Mouse (Mus musculus) olfactory bulb, adult 2 months (tissue): Measurements from ENCODE around the gene Spx. TPM values are rescaled to one million over a fixed set of nuclear protein-coding genes. Genes with fewer than 3 reads are reported as not detected.

Source experiments
- H3K27ac ChIP-seq: fragments of 200-500 bp; 2 replicates; pipeline ENCODE4 v1.5.1; 2012; ENCODE audit warnings: low read depth, low read length; ENCODE audit not compliant: insufficient read depth
- H3K4me1 ChIP-seq: fragments of 200-500 bp; 2 replicates; pipeline ENCODE4 v1.6.1; 2012; ENCODE audit warnings: low read length; ENCODE audit not compliant: control insufficient read depth, insufficient read depth
- H3K4me3 ChIP-seq: fragments of 200-500 bp; 2 replicates; pipeline ENCODE4 v1.5.1; 2012; ENCODE audit warnings: mild to moderate bottlenecking, low read depth, low read length, moderate library complexity; ENCODE audit not compliant: insufficient read depth
- CTCF ChIP-seq: fragments of 200-500 bp; IDR thresholded peaks from 2 replicates; pipeline ENCODE4 v1.5.1; 2012; ENCODE audit warnings: low read depth, mild to moderate bottlenecking, low read length, moderate library complexity; ENCODE audit not compliant: insufficient read depth
- POLR2A ChIP-seq: fragments of 200-500 bp; IDR thresholded peaks from 2 replicates; pipeline ENCODE4 v1.6.1; 2012; ENCODE audit warnings: mild to moderate bottlenecking, low read depth, low read length, moderate library complexity; ENCODE audit not compliant: insufficient read depth
- WGBS: fragments of 180-500 bp; shearing (Covaris S2); methylation state at CpG from one replicate; pipeline ENCODE4 v1.1.7; 2018; 5-methylcytosine and 5-hydroxymethylcytosine counted together
- polyA plus RNA-seq: library from polyadenylated mRNA; stranded (reverse); fragments of >200 nt; gene quantifications from 2 replicates; pipeline ENCODE4 v1.2.4, GENCODE M21; 2012; ENCODE audit warnings: low replicate concordance; ENCODE audit not compliant: missing spikeins, insufficient read depth, insufficient read length

Spx gene
- polyA plus RNA-seq, 1 experiment: not detected

DNA sequence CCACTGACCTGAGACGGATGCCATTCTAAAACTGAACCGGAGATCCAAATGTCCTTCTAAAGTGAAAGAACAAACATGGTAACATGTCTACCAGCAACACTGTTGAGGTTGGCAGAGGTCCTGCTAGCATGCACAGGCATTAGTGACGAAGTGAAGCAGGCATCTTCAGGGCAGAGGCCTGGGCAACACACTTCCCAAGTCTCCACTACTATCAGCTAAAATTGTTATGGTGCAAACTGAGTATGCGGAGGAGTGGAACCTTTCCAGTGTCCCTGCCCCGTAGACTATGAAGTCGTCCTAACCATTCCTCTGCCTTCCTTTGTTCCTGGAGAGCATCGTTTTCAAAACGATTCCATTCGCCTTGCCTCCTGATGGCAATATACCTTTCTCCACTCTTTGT is 28.7 kb upstream of the Spx start:
- no peak overlapping the region for H3K4me3 ChIP-seq
- no peak overlapping the region for H3K27ac ChIP-seq
- TF ChIP-seq POLR2A (no peak), CTCF (no peak)
- H3K4me1 ChIP-seq: no peaks in the 10 kb centered on the region
- 90% methylated on average over 9 of the region's 9 CpGs for WGBS

DNA sequence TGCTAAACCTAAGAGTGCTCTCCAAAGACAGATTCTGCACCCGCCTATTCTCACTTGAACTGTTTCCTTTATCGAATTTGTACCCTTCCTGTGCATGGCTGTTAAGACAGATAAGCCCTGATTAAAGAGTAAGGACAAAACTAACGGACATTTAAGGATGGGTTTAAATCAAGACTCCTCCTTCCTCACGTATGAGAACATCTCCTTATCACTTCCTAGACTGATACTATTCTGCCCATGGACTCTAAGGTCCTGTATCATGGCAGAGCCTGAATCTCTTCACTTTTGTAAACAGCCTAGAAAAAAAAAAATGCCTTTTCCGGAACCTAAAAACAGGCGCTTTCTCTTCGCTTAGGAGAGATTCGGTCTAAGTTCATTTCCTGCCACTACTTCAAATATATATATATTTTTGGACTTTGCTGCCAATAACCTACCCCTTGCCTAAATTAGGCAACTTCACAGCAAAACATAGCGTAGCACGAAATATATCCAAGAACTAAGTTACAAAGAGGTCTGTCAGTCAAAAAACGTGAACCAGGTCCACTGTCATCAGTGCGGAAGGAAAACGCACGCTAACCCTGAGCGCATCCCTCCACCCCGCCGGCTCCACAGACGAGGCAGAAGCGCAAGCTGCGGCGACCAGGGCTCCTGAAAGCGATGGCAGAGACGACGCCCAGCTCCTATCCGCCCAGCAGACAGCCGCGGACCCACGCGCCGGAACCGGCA is 26.8 kb upstream of the Spx start:
- H3K27ac ChIP-seq: no peak overlapping the region
- TF ChIP-seq POLR2A: no peak
- TF ChIP-seq CTCF: no peak
- H3K4me3 ChIP-seq: peak overlapping the region; percentile 72
- 5% methylated on average over 31 of the region's 31 CpGs for WGBS
- H3K4me1 ChIP-seq: no peaks in the 10 kb centered on the region

DNA sequence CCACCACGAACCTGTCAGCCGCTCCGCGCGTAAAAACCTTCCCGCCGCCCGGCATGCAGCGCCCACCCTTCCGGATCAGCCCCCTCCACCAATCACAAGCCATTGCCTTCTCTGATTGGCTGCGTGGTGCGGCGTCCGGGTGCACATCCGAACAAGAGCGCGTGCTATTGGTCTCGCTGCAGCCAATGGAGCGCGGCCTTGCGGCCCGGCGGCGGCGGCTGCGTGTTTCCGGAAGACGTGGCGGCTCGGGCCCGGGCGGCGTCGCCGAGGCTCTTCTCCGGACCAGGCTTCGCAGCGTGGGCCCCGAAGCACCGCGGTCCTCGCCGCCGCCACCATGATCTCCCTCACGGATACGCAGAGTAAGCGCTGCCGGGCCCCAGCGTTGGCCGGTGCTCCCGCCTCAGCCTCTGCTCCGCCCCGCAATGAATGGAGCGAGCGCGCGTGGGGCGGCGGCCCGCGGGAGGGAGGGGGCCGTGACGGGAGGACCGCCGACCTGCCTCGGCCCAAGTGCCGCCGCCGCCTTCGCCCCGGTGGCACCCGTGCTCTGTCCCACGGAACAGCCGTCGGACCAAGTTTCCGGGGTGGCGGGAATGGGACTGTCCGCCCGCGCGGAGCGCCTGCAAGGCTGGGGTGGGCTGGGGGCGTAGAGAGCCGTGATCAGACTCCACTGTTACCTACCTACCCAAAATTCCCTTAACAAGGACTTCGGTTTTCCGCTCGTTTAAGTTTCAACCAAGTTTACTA is 26.1 kb upstream of the Spx start, which contains the start of the genes Recql and Golt1b:
Gene Recql (minus strand): TSS at position 77 of the 744 bp plus-strand sequence.
Gene Golt1b (plus strand): TSS at position 211 of the 744 bp plus-strand sequence.
- Histone ChIP-seq H3K27ac (no peak within 1 kb of the TSS; the same call in 1 of the 2 replicates), H3K4me1 (peaks cover 2% of the 10 kb centered on the region; the same call in 1 of the 2 replicates), H3K4me3 (peak within 1 kb of the TSS; percentile 91)
- under 1% methylated on average over 87 of the region's 87 CpGs for WGBS
- TF ChIP-seq POLR2A: peak; percentile 54
- TF ChIP-seq CTCF: no peak

DNA sequence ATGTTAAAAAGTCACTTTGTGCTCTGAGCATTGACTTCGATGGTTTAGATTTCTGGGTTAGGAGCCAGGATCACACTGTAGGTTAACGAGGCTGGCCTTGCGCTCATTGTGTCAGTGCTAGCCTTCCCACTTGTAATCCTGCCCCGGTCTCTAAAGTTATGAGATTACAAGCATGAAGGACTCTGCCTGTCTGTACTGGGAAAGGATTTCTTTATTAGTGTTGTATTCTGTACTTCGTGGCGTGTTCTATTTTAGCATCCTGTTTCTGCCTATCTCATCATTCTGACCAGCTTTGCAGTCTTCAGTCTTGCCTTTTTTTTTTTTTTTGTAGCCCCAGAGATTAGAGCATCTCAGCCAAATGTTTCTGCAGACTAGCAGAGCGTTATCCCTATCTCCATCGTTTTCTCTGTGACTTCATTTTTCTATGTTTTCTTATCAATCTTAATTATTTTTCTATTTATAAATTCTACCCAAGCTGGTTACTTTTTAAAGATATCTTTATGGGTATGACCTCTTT is 25.4 kb upstream of the Spx start:
- Histone ChIP-seq H3K4me1 (peaks cover 2% of the 10 kb centered on the region; the same call in 1 of the 2 replicates), H3K27ac (no peak overlapping the region), H3K4me3 (peak overlapping the region; percentile 91)
- TF ChIP-seq CTCF (no peak), POLR2A (no peak)
- WGBS: 14% methylated on average over 8 of the region's 8 CpGs

DNA sequence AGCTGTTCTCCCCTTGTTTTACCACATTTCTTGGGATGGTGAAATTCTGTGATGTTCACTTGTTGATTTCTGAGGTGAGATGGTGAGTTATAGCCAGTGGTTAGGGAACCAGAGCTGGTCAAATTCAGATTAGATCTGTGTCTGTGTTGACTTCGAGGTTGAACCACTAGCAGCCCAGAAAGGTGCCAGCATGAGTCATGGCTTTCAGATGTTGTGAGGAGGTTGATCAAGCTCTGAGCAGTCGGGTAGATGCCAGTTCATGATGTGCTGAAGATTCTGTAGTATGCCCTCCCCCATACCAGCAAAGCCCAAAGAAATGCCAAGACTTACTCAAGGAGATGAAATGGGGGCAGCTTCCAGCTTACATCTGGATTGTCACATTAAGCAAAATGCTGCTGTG is 24.1 kb upstream of the Spx start:
- Histone ChIP-seq H3K4me3 (no peak overlapping the region), H3K4me1 (peaks cover 2% of the 10 kb centered on the region; the same call in 1 of the 2 replicates), H3K27ac (no peak overlapping the region)
- no peak for TF ChIP-seq CTCF
- no peak for TF ChIP-seq POLR2A
- WGBS: 52% methylated on average over 2 of the region's 2 CpGs

DNA sequence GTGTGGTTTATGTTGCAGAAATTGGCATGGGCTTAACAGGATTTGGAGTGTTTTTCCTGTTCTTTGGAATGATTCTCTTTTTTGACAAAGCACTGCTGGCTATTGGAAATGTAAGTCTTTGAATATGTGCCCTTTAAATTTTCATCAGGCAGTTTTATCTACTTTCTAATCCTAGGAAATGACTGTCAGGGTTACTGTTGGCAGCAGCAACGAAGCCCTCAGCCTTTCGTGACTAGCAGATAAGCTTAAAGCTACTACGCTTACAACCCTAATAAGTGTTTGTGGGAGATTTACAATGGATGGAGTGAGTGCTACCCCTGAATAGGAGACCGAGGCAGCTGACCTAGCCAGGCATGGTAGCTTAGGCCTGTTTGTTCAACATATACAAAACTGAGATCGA is 20.9 kb upstream of the Spx start:
- WGBS: 90% methylated on average over 5 of the region's 5 CpGs
- no peak overlapping the region for H3K27ac ChIP-seq
- H3K4me1 ChIP-seq: peaks cover 2% of the 10 kb centered on the region; the same call in 1 of the 2 replicates
- TF ChIP-seq CTCF (no peak), POLR2A (no peak)
- H3K4me3 ChIP-seq: no peak overlapping the region

DNA sequence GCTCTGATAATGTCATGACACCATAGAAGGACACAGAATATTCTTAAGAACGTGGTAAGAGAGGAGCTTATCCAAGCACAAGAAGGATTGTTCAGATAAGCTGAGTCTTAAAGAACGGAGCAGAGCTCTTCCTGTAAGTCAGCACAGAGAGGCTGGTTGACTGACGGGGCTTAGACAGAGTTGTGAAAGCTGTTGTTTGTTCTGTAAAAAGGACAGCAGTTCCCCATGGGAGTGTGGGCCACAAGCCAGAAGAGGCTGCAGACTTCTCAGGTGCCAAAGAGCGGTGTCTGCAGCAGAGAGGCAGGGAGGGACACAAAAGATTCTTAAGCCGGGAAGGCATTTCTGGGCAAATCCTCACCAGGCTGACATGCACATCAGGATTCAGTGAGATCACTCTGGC is 18.6 kb upstream of the Spx start:
- WGBS: 77% methylated on average over 5 of the region's 5 CpGs
- no peak overlapping the region for H3K27ac ChIP-seq
- no peak overlapping the region for H3K4me3 ChIP-seq
- TF ChIP-seq CTCF: no peak
- TF ChIP-seq POLR2A: no peak
- peaks cover 2% of the 10 kb centered on the region; the same call in 1 of the 2 replicates for H3K4me1 ChIP-seq

DNA sequence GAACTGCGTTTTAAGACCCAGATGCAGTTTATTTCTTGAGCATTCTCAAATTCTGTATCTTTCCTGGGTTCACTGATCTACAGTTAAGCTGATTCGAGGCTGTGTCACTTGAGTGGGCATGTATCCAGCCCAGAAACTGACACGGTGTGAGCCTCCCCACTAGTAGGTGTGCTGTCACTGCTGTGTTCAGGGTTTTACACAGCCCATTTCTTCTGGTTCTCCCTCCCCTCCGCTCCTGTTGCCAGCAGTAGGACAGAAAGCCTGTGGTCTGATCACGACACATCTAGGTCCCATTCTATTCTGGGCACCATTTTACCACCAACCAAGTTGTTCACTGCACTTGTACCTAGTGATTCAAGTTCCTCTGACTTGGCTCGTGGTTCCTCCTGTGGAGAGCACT is 17.5 kb upstream of the Spx start:
- WGBS: 60% methylated on average over 6 of the region's 6 CpGs

DNA sequence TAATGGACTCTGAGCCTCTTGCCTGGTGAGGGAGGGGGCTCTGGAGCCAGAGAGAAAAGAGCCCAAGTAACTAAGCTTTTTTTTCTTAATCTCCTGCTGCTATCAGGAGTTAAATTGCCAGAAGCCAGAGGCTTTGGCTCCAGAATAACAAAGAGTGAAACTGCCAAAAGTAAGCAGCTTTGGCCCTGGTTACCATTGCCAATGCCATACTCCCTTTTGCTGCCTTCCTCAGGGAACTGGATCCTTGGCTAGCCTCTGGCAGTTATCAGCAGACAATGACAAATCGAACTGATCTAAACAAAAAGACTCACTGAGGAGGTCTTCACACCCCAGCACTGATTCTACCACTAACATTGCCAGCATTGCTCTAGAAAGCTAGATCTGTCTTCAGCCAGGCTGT is 2.1 kb upstream of the Spx start:
- peaks cover 4% of the 10 kb centered on the region; the same call in 1 of the 2 replicates for H3K4me1 ChIP-seq
- no peak overlapping the region for H3K27ac ChIP-seq
- no peak overlapping the region for H3K4me3 ChIP-seq
- 42% methylated on average over 1 of the region's 1 CpGs for WGBS
- no peak for TF ChIP-seq CTCF
- no peak for TF ChIP-seq POLR2A

More for the DNA sequence above, 17.5 kb upstream of the Spx start:
- H3K27ac ChIP-seq: no peak overlapping the region
- no peak overlapping the region for H3K4me3 ChIP-seq
- TF ChIP-seq POLR2A: no peak
- TF ChIP-seq CTCF: no peak
- H3K4me1 ChIP-seq: peaks cover 2% of the 10 kb centered on the region; the same call in 1 of the 2 replicates
